Mouse (Mus musculus): ENCODE measurements around the gene Foxc1. TPM values are rescaled to one million over a fixed set of nuclear protein-coding genes. Genes with fewer than 3 reads are reported as not detected.
A peak's percentile ranks its signal among the peaks of the same experiment; 100 is the strongest.

Foxc1 gene
- polyA plus RNA-seq, 1 experiment from 2014 or later, result 6.1 TPM

GRCm38 (mm10) chr13:31819664-31820405, 13.4 kb downstream of the Foxc1 start:
- Histone ChIP-seq H3K4me2 (replicated peaks; ENCODE audit: low read depth, low read length) (no peak overlapping the region), H3K9ac (ENCODE audit: low read depth, low read length) (no peak overlapping the region), H3K27ac (ENCODE audit: low read depth, low read length) (no peak overlapping the region), H3K27me3 (ENCODE audit: control insufficient read depth, insufficient read depth, low read length) (peaks cover 24% of the 10 kb centered on the region), H3K9me3 (ENCODE audit: control insufficient read depth, low read length) (no peaks in the 10 kb centered on the region), H3K4me3 (ENCODE audit: low read depth, low read length) (no peak overlapping the region), H3K36me3 (ENCODE audit: control insufficient read depth, insufficient read depth, low read length) (no peaks in the 10 kb centered on the region), H3K4me1 (replicated peaks; ENCODE audit: control insufficient read depth, insufficient read depth, low read length) (no peaks in the 10 kb centered on the region)
- DNase-seq (ENCODE audit: low spot score) (no peak), ATAC-seq (ENCODE audit: low FRiP score) (no peak)
- 28% methylated on average over 14 of the region's 14 CpGs for WGBS

- 0 out of 2 replicates have a peak overlapping the region, but pooled peaks have one; percentile 6 for H3K4me3 ChIP-seq (ENCODE audit: low read depth, low read length)
- DNase-seq (ENCODE audit: low spot score), result peak; percentile 71
- no peaks in the 10 kb centered on the region for H3K9me3 ChIP-seq (ENCODE audit: control insufficient read depth, low read length)
- H3K27ac ChIP-seq (ENCODE audit: low read depth, low read length), result no peak overlapping the region
- ATAC-seq (ENCODE audit: low FRiP score), result peak; percentile 81
- H3K9ac ChIP-seq (ENCODE audit: low read depth, low read length), result no peak overlapping the region
- H3K4me1 ChIP-seq (replicated peaks; ENCODE audit: control insufficient read depth, insufficient read depth, low read length), result no peaks in the 10 kb centered on the region
- peak overlapping the region; percentile 36 for H3K4me2 ChIP-seq (replicated peaks; ENCODE audit: low read depth, low read length)
- under 1% methylated on average over 16 of the region's 16 CpGs for WGBS
- no peaks in the 10 kb centered on the region for H3K36me3 ChIP-seq (ENCODE audit: control insufficient read depth, insufficient read depth, low read length)
- peaks cover 16% of the 10 kb centered on the region for H3K27me3 ChIP-seq (ENCODE audit: control insufficient read depth, insufficient read depth, low read length)
Measured at GRCm38 (mm10) chr13:31820587-31821017, 14.2 kb downstream of the Foxc1 start.

GRCm38 (mm10) chr13:31821050-31821449, 14.6 kb downstream of the Foxc1 start:
- H3K27me3 ChIP-seq (ENCODE audit: control insufficient read depth, insufficient read depth, low read length), result peaks cover 12% of the 10 kb centered on the region
- no peak for DNase-seq (ENCODE audit: low spot score)
- no peak overlapping the region for H3K9ac ChIP-seq (ENCODE audit: low read depth, low read length)
- H3K4me3 ChIP-seq (ENCODE audit: low read depth, low read length), result no peak overlapping the region
- ATAC-seq (ENCODE audit: low FRiP score), result no peak
- H3K4me2 ChIP-seq (replicated peaks; ENCODE audit: low read depth, low read length), result no peak overlapping the region
- H3K4me1 ChIP-seq (replicated peaks; ENCODE audit: control insufficient read depth, insufficient read depth, low read length), result no peaks in the 10 kb centered on the region
- 17% methylated on average over 6 of the region's 6 CpGs for WGBS
- no peaks in the 10 kb centered on the region for H3K36me3 ChIP-seq (ENCODE audit: control insufficient read depth, insufficient read depth, low read length)
- H3K27ac ChIP-seq (ENCODE audit: low read depth, low read length), result no peak overlapping the region
- H3K9me3 ChIP-seq (ENCODE audit: control insufficient read depth, low read length), result no peaks in the 10 kb centered on the region

GRCm38 (mm10) chr13:31823316-31823715, 16.9 kb downstream of the Foxc1 start:
- ATAC-seq (ENCODE audit: low FRiP score) (no peak), DNase-seq (ENCODE audit: low spot score) (no peak)
- Histone ChIP-seq H3K4me2 (replicated peaks; ENCODE audit: low read depth, low read length) (no peak overlapping the region), H3K4me1 (replicated peaks; ENCODE audit: control insufficient read depth, insufficient read depth, low read length) (no peaks in the 10 kb centered on the region), H3K4me3 (ENCODE audit: low read depth, low read length) (no peak overlapping the region), H3K27ac (ENCODE audit: low read depth, low read length) (no peak overlapping the region), H3K9me3 (ENCODE audit: control insufficient read depth, low read length) (no peaks in the 10 kb centered on the region), H3K36me3 (ENCODE audit: control insufficient read depth, insufficient read depth, low read length) (no peaks in the 10 kb centered on the region), H3K9ac (ENCODE audit: low read depth, low read length) (no peak overlapping the region), H3K27me3 (ENCODE audit: control insufficient read depth, insufficient read depth, low read length) (peaks cover 5% of the 10 kb centered on the region)
- WGBS, result 21% methylated on average over 5 of the region's 5 CpGs

- Histone ChIP-seq H3K4me2 (replicated peaks; ENCODE audit: low read depth, low read length) (no peak overlapping the region), H3K4me3 (ENCODE audit: low read depth, low read length) (no peak overlapping the region), H3K9ac (ENCODE audit: low read depth, low read length) (no peak overlapping the region), H3K4me1 (replicated peaks; ENCODE audit: control insufficient read depth, insufficient read depth, low read length) (no peaks in the 10 kb centered on the region), H3K27me3 (ENCODE audit: control insufficient read depth, insufficient read depth, low read length) (no peaks in the 10 kb centered on the region), H3K9me3 (ENCODE audit: control insufficient read depth, low read length) (no peaks in the 10 kb centered on the region), H3K36me3 (ENCODE audit: control insufficient read depth, insufficient read depth, low read length) (no peaks in the 10 kb centered on the region), H3K27ac (ENCODE audit: low read depth, low read length) (no peak overlapping the region)
- WGBS, result 80% methylated on average over 1 of the region's 1 CpGs
- DNase-seq (ENCODE audit: low spot score) (no peak), ATAC-seq (ENCODE audit: low FRiP score) (no peak)
Measured at GRCm38 (mm10) chr13:31825180-31825579, 18.7 kb downstream of the Foxc1 start.

- no peak overlapping the region for H3K27ac ChIP-seq (ENCODE audit: low read depth, low read length)
- DNase-seq (ENCODE audit: low spot score) (no peak), ATAC-seq (ENCODE audit: low FRiP score) (no peak)
- no peaks in the 10 kb centered on the region for H3K4me1 ChIP-seq (replicated peaks; ENCODE audit: control insufficient read depth, insufficient read depth, low read length)
- H3K9ac ChIP-seq (ENCODE audit: low read depth, low read length), result no peak overlapping the region
- no peak overlapping the region for H3K4me3 ChIP-seq (ENCODE audit: low read depth, low read length)
- no peaks in the 10 kb centered on the region for H3K9me3 ChIP-seq (ENCODE audit: control insufficient read depth, low read length)
- 91% methylated on average over 5 of the region's 5 CpGs for WGBS
- H3K4me2 ChIP-seq (replicated peaks; ENCODE audit: low read depth, low read length), result no peak overlapping the region
- H3K27me3 ChIP-seq (ENCODE audit: control insufficient read depth, insufficient read depth, low read length), result no peaks in the 10 kb centered on the region
- no peaks in the 10 kb centered on the region for H3K36me3 ChIP-seq (ENCODE audit: control insufficient read depth, insufficient read depth, low read length)
Measured at GRCm38 (mm10) chr13:31827160-31827559, 20.7 kb downstream of the Foxc1 start.

- Histone ChIP-seq H3K4me2 (replicated peaks; ENCODE audit: low read depth, low read length) (no peak overlapping the region), H3K27me3 (ENCODE audit: control insufficient read depth, insufficient read depth, low read length) (no peaks in the 10 kb centered on the region), H3K4me1 (replicated peaks; ENCODE audit: control insufficient read depth, insufficient read depth, low read length) (no peaks in the 10 kb centered on the region), H3K27ac (ENCODE audit: low read depth, low read length) (no peak overlapping the region), H3K36me3 (ENCODE audit: control insufficient read depth, insufficient read depth, low read length) (no peaks in the 10 kb centered on the region), H3K9ac (ENCODE audit: low read depth, low read length) (no peak overlapping the region), H3K4me3 (ENCODE audit: low read depth, low read length) (no peak overlapping the region), H3K9me3 (ENCODE audit: control insufficient read depth, low read length) (no peaks in the 10 kb centered on the region)
- 57% methylated on average over 3 of the region's 3 CpGs for WGBS
- ATAC-seq (ENCODE audit: low FRiP score) (no peak), DNase-seq (ENCODE audit: low spot score) (no peak)
Measured at GRCm38 (mm10) chr13:31827820-31828332, 21.4 kb downstream of the Foxc1 start.

GRCm38 (mm10) chr13:31828446-31828845, 22.0 kb downstream of the Foxc1 start:
- ATAC-seq (ENCODE audit: low FRiP score) (no peak), DNase-seq (ENCODE audit: low spot score) (no peak)
- Histone ChIP-seq H3K9ac (ENCODE audit: low read depth, low read length) (no peak overlapping the region), H3K27me3 (ENCODE audit: control insufficient read depth, insufficient read depth, low read length) (no peaks in the 10 kb centered on the region), H3K9me3 (ENCODE audit: control insufficient read depth, low read length) (no peaks in the 10 kb centered on the region), H3K36me3 (ENCODE audit: control insufficient read depth, insufficient read depth, low read length) (no peaks in the 10 kb centered on the region), H3K4me1 (replicated peaks; ENCODE audit: control insufficient read depth, insufficient read depth, low read length) (no peaks in the 10 kb centered on the region), H3K4me3 (ENCODE audit: low read depth, low read length) (no peak overlapping the region), H3K4me2 (replicated peaks; ENCODE audit: low read depth, low read length) (no peak overlapping the region), H3K27ac (ENCODE audit: low read depth, low read length) (no peak overlapping the region)
- 89% methylated on average over 4 of the region's 4 CpGs for WGBS

- no peak overlapping the region for H3K4me3 ChIP-seq (ENCODE audit: low read depth, low read length)
- no peaks in the 10 kb centered on the region for H3K36me3 ChIP-seq (ENCODE audit: control insufficient read depth, insufficient read depth, low read length)
- DNase-seq (ENCODE audit: low spot score) (no peak), ATAC-seq (ENCODE audit: low FRiP score) (no peak)
- H3K4me2 ChIP-seq (replicated peaks; ENCODE audit: low read depth, low read length), result no peak overlapping the region
- no peak overlapping the region for H3K27ac ChIP-seq (ENCODE audit: low read depth, low read length)
- no peak overlapping the region for H3K9ac ChIP-seq (ENCODE audit: low read depth, low read length)
- no peaks in the 10 kb centered on the region for H3K9me3 ChIP-seq (ENCODE audit: control insufficient read depth, low read length)
- H3K4me1 ChIP-seq (replicated peaks; ENCODE audit: control insufficient read depth, insufficient read depth, low read length), result no peaks in the 10 kb centered on the region
- H3K27me3 ChIP-seq (ENCODE audit: control insufficient read depth, insufficient read depth, low read length), result no peaks in the 10 kb centered on the region
- WGBS, result 74% methylated on average over 9 of the region's 9 CpGs
Measured at GRCm38 (mm10) chr13:31830332-31830731, 23.9 kb downstream of the Foxc1 start.
